Mouse (Mus musculus) fibroblast of lung, adult 2 months (primary cell): ENCODE data around the gene Tekt1.
"Not testable (repeated sequence)": the region's sequence is repeated elsewhere in the genome, so short reads cannot be mapped to it uniquely, and the experiment has no call there.

ENCODE experiments used
- DNase-seq: peaks from one replicate; pipeline ENCODE4 v3.0.0-alpha.2; 2011; ENCODE audit warnings: low read depth

Gene Tekt1

GRCm38 (mm10) chr11:72389407-72390142 is 27.3 kb upstream of the Tekt1 start:
- no peak for DNase-seq

GRCm38 (mm10) chr11:72388113-72388529 is 25.9 kb upstream of the Tekt1 start:
- DNase-seq = no peak

DNA sequence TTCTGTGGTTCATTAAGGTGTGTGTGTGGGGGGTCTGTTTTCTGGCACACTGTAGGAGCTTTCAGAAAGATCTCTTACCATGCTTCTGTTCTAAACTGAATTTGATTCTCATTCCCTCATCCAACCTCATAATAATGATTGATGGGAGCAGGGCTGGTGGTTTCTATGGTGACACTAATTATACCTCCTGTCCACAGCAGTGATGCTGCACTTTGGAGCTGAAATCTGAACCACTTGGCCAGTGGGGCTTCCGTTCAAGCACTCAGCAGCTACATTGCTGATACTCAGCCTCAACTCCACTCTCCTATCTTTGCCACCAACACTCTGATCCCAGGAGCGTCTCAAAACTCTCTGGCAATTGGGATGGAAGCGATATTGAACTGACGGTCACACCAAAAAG is 17.1 kb upstream of the Tekt1 start:
- no peak for DNase-seq

GRCm38 (mm10) chr11:72378222-72378621 is 16.0 kb upstream of the Tekt1 start:
- DNase-seq = no peak

DNA sequence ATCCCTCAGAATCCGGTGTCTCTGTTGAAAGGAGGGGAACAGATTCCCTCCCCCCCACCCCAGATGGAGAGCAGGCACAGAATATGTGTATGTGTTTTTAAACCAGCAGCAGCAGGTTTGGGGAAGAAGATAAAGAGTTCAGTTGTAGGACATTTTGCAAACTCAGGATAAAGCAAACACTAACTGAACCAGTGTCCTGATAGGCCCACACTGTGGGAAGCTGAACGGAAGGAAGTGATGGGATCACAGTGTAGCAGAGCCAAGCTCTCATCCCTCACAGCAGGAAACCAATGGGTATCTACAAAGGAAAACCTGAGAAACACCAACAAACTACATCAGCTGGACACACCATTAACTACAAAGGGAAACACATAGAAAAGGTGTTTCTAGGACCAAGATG is 14.3 kb upstream of the Tekt1 start:
- DNase-seq = no peak

DNA sequence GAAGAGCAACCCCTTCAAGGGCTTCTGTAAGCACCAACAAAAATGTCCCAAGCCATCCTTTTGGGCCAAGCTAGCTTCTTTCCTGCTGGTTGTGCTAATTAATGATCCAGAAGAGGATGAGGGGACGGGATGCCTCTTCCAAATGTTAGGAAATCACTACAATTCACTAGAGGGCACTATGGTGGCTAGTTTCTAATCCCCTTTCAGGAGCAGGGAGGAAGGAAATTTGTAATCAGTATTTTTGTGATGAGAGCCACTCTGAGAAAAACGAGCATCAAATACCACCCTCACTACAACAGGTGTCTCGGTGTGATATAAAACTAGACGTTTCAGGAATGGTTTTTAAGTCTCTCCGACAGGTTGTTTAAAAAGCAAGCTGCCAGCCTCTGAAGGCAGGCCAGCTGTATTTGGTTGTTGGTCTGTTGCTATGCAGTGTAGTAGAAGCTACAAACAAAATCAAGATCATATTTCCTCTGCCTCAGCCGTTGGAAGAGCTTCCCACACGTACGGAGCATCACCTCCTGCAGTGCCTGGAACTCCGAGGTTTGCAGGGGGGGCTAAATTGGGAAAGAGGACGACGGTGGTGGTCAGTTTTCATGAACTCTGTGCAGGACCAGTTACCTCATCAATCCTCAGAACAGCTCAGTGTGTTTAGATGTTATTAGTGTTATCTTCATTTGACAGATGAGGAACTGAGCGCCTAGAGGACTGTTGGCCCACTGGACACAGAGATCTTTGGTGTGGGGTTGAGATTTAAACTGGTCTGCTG is 7.8 kb upstream of the Tekt1 start:
- peak; percentile 15 for DNase-seq

DNA sequence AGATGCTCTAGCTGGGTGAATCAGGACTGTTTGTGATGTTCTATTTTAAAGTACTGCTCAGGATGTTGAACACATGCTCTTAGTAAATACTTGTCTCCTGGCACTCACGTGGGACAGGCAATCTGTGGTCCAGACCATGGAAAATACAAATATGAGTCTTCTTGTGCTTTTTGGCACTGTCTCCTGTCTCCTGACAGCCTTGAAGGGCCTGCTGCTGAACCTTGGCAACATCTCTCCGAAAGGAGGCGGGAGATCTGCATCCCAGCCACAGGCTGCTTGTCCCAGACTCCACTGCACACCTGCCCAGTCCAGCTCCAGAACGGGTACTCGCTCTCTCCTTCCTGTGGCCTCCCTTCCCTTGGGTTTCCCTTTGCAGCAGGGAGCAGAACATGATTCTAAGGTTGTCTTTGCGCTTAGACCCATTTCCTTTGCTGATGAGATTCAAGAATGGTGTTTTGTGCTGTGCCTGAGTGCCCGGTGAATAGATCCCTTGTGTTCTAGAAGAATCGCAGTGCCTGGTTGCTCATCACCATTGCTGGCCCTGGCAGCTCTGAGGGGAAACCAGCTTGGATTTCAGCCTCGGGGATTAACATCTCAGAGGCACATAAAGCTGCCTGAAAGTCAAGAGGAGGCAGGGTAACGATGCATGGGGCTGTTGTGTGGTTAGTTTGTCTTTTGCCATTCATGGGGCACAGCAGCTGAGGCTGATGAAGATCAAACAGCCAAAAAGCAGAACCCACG is 5.9 kb upstream of the Tekt1 start:
- DNase-seq = peak; percentile 20

GRCm38 (mm10) chr11:72366126-72366525 is 3.9 kb upstream of the Tekt1 start:
- no peak for DNase-seq

DNA sequence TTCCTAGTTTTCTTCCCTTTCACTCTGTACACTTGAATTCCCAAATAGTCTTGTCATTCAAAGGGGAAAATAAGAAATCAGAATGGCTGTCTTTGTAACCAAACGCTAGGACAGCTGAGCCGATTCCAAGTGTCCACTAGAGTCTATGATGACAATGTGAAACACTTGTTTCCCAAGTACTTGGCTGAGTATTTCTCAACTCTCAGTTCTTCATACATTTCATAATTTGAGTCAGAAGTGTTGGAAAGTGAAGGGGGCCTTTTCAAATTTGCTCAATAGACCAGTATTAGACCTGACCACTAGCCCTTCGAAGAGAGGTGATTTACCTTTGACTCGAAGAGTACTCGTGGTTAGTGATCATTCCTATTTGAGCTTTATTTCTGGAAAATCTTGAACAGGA is 2.3 kb upstream of the Tekt1 start:
- DNase-seq = no peak

GRCm38 (mm10) chr11:72363523-72364240 is 1.4 kb upstream of the Tekt1 start:
- no peak for DNase-seq

DNA sequence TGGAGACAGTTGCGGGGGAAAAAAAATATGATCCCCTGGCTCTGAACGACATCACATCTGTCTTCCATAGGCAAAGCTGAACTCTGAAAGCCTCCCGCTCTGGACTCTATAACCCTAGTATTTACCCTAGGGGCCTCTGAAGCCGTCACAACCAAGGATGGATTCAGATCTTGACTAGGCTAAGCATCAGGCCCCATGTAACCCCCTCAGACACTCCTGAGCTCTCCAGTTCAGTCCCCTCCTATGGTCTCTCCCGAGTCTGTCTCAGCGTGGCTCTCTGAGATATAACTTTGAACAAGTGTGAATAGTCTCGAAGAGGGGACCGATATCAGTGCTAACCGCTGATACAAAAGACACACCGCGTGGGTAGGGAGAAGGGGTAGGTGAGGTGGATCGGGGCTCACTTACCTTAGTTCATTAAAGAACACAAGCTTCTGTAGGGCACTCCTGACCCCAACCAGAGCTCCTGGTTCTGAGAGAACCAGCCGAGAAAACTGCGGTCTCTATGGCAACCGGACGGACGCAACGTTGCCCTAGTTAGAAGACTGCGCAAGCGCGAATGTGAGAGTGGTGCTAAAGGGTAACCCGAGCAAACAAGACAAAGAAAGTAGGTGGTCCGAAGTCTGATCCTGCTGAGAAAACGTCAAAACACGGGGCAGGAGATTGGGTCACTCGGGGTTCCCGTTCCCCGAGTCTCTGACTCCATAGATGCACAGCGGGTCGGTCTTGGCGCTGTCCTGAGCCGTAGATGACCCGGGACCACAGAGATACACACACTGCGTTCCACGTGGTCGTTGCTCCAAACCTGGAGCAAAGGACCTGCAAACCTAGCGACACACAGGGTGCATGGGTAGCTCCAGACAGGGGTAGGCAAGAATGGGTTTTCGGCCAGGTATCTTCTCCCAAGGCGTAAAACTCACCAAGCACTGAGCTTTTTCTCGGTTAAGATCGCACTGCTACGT is 576 bp downstream of the Tekt1 start:
- DNase-seq = no peak

DNA sequence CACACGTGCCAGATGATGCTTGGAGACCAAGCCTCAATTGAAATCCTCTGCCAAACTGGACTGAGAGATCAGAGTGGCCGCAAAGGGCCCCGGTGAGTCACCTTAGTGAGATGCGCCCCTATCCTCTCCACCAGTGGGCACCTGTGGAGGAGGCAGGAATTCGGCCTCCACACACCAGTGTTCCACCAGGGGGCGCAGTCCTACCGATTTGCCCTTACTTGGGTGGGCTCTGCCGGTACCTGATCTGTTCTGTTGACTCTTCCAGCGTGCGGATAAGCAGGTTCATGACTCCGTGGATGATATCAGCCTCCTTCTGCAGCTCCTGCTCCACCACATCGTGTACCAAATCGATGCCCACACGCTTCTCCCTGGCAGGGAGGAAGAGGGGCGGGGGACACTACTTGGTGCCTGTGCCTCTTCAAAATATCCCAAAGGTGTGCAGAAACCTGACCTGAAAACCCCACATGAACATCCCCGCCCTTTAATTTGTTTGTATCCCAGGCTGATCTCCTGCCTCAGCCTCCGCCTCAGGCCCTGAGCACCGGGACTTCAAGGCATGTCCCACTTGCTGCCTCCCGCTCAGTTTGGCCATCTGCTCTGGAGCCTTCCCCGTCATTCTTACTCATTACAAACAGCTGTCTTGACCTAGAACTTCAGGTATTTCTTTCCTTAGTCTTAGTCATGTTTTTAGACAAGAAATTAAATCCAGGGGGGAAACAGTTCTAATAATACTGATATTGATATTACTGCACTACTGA is 7.1 kb downstream of the Tekt1 start:
- DNase-seq = no peak

- DNase-seq = no peak
Observed at GRCm38 (mm10) chr11:72353186-72353585, 9.1 kb downstream of the Tekt1 start.

DNA sequence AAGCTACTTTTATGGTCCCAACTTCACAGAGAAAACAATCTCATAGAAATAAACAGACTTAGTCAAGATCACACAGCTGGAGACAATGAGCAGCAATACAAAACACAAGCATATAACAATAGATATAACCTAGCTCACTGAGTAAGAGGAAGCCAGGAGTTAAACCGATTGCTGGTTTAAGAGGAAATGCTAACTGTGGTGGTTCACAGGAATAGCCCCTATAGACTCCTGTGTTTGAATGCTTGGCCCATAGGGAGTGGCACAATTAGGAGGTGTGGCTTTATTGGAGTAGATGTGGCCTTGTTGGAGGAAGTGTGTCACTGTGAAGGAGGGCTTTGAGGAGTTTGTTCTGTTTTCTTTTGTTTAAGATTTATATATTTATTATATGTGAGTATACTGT is 10.0 kb downstream of the Tekt1 start:
- no peak for DNase-seq

DNA sequence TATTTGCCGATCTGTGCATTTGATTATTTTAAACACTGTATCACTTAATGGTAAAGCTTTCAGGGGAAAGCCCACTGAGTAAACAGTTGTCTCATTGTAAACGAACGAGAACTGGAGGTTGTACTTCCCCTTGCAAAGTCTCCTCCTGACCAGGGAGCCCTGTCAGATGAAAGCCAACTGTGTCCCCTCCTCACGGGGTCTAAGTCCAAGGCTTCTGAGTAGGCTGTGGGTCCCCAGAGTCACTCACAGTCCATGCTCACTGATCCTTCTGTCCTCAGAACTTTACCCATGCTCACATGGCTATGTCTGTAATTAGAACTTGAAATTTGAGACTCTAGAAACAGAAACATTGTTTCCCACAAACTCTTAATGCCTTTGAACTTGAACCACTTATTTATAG is 12.6 kb downstream of the Tekt1 start:
- DNase-seq = no peak

DNA sequence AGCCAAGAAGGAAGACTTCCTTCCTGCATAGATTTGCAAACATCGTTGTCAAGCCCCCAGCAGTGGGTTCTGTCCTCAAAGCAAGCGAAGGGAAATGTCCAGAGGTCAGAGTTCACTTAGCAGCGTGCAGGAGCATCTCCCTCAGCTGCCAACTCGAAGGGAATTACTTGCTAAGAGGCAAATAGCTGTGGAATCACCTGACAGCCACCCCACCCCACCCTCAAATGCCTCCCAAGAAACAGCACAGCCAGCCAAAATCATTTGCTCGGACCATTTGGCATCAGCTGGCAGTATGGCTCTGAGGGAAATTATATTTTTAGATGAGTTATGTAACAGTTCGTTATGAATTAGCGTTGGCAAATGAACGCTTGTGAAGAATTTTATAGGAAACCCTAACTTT is 13.2 kb downstream of the Tekt1 start:
- DNase-seq = no peak

DNA sequence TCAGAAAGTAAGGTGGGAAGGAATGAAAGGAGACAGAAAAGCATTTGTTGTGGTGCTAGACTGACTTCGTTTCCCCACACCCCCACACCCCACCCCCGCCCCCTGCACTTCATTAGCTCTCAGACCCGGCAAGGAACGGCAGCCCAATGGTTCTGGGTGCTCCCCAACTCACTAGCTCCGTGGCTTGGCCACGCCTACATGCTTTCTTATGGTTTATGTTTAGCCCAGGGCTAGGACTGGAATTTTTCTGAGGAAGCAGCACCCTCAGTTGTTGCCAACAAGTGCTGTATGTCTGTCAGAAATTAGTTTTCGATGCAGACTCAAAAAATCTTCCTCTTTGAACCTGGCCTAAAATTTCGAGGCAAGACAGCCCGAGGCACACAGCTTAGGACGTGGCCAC is 13.7 kb downstream of the Tekt1 start:
- no peak for DNase-seq

- DNase-seq = no peak
Observed at GRCm38 (mm10) chr11:72344486-72344885, 17.8 kb downstream of the Tekt1 start.

GRCm38 (mm10) chr11:72343904-72344303 is 18.3 kb downstream of the Tekt1 start:
- DNase-seq = no peak

GRCm38 (mm10) chr11:72343238-72343625 is 19.0 kb downstream of the Tekt1 start:
- not testable (repeated sequence) for DNase-seq
